Mouse (Mus musculus): Measurements from ENCODE around the gene Zfp131. TPM values are rescaled to one million over a fixed set of nuclear protein-coding genes. Genes with fewer than 3 reads are reported as not detected.

Zfp131 gene
- polyA plus RNA-seq, 1 experiment from 2014 or later = 50.1 TPM

DNA sequence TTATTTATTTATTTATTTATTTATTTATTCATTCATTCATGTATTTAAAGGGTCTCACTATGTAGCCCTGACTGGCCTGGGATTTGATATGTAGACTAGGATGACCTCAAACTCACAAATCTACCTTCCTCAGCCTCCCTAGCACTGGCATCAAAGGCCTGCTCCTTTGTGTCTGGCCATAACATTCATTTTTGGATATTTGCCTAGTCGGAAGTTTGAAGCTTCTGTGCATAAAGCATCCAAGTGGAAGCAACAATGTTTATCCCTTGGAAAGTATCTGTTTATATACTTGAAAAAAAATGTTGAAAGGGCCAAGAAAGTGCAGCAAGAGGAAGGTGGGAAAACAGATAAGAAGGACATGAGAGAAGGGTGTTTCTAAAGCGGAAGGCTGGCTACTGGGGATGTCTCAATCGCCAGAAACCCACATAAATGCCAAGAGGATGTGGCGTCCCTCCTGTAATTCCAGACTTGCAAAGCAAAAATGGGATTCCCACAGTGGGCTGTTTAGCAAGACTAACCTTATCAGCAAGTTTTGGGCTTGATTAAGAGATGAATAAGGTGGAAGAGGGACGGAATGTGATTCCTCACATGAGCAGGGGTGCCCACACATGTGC lies 2.2 kb upstream of the Zfp131 start:
- H3K27ac ChIP-seq = no peak overlapping the region
- no peaks in the 10 kb centered on the region for H3K9me3 ChIP-seq
- no peaks in the 10 kb centered on the region for H3K27me3 ChIP-seq
- no peak overlapping the region for H3K9ac ChIP-seq
- 0 out of 2 replicates have a peak, but pooled peaks cover 11% of the 10 kb centered on the region for H3K36me3 ChIP-seq
- H3K4me3 ChIP-seq = no peak overlapping the region
- peaks cover 8% of the 10 kb centered on the region for H3K4me1 ChIP-seq
- ATAC-seq (ENCODE audit: insufficient number of reproducible peaks, insufficient read depth, low FRiP score, low TSS enrichment) = no peak
- WGBS = 83% methylated on average over 5 of the region's 5 CpGs
- no peak overlapping the region for H3K4me2 ChIP-seq (replicated peaks)

DNA sequence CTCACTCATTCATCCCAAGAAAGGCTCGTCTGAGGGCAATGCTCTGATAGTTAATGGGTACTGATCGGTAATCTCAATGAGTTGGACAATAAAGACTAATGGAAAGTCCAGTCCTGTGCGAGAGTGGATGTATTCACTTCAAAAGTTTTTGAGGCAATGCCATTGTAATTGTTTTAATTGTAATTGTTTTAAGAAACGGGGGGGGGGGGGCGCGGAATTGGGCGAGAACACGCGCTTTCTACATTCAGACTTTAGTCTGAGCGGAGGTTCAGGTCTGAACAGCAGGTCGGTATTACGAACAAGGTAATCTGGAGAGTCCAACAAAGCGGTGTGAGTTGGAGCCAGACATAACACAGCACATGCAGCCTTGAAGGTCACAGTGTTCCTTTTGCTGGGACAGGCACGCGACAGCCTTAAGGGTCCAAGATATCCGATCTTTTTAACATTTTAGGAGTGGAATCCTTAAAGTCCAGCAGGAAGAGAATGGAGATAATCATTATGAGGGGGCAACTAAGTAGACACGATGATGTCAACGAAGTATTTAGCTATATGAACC lies 969 bp upstream of the Zfp131 start:
- H3K4me1 ChIP-seq = peaks cover 8% of the 10 kb centered on the region
- H3K36me3 ChIP-seq = peaks cover 21% of the 10 kb centered on the region
- peak overlapping the region; percentile 94 for H3K9ac ChIP-seq
- ATAC-seq (ENCODE audit: insufficient number of reproducible peaks, insufficient read depth, low FRiP score, low TSS enrichment) = no peak
- H3K4me2 ChIP-seq (replicated peaks) = peak overlapping the region; percentile 73
- H3K27me3 ChIP-seq = no peaks in the 10 kb centered on the region
- H3K9me3 ChIP-seq = no peaks in the 10 kb centered on the region
- peak overlapping the region; percentile 80 for H3K4me3 ChIP-seq
- H3K27ac ChIP-seq = peak overlapping the region; percentile 95
- 4% methylated on average over 16 of the region's 18 CpGs for WGBS

DNA sequence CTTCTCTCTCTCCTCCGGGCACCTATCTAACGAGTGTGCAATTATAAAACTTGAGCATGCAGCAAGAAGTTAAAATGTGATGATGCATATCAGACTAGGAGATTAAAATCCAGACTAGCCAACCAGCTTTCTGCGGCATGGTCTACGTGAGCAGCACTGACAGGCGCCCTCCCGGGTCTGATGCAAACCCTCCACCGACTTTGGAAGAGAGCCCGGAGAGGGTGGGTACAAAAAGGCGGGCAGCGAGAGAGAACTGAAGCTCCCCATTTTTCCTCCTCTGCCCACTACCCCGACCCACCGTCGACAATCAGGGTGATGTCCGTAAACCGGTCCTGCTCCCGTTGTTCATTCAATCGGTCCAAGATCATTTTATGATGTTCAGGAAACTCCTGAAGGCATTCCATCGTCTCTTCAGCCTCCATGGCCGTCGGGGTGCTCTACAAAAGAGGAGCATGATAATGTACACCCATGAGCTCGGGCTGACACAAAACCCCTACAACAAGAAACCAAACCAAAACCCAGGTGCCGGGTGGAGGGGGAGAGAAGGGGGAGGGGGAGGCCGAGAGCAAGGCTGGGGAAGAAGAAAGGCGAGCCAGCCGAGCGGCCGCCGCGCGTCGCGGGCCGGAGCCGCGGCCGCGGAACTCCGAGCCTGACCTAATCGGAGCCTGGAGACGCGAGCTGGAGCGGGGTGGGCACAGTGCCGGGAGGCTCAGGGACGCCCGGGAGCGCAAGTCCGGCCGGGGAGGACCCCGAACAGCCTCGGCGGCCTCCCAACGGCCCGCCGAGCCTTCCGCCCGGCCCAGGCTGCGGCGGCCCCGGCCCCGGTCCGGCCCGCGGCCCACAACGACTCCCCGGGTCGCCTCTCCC lies 605 bp downstream of the Zfp131 start:
- peak overlapping the region; percentile 80 for H3K4me3 ChIP-seq
- no peaks in the 10 kb centered on the region for H3K9me3 ChIP-seq
- H3K36me3 ChIP-seq = peaks cover 32% of the 10 kb centered on the region
- peak overlapping the region; percentile 57 for H3K4me2 ChIP-seq (replicated peaks)
- peak overlapping the region; percentile 95 for H3K27ac ChIP-seq
- H3K27me3 ChIP-seq = no peaks in the 10 kb centered on the region
- 2% methylated on average over 42 of the region's 66 CpGs for WGBS
- H3K4me1 ChIP-seq = peaks cover 8% of the 10 kb centered on the region
- peak overlapping the region; percentile 94 for H3K9ac ChIP-seq
- ATAC-seq (ENCODE audit: insufficient number of reproducible peaks, insufficient read depth, low FRiP score, low TSS enrichment) = peak; percentile 62

DNA sequence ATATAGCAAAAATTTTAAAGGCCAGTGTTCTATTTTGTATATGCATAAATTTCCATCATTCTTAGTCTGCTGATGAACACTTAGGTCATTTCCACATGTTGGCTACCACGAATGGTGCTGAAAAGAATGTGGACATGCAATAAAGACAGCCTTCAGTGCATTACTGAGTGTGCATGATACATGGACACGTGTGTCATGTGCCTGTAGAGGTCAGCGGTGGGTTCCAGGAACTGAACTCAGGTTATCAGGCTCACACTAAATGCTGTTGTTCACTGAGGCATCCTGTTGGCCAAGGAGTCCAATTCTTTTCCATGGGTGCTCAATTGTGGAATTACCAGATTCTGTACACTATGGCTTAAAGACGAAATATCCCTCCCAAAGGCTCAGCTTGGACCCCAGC lies 7.1 kb downstream of the Zfp131 start:
- H3K27ac ChIP-seq = no peak overlapping the region
- WGBS = 87% methylated on average over 4 of the region's 4 CpGs
- peaks cover 64% of the 10 kb centered on the region for H3K36me3 ChIP-seq
- no peaks in the 10 kb centered on the region for H3K27me3 ChIP-seq
- no peak overlapping the region for H3K4me2 ChIP-seq (replicated peaks)
- no peak for ATAC-seq (ENCODE audit: insufficient number of reproducible peaks, insufficient read depth, low FRiP score, low TSS enrichment)
- H3K9me3 ChIP-seq = no peaks in the 10 kb centered on the region
- H3K4me1 ChIP-seq = no peaks in the 10 kb centered on the region
- no peak overlapping the region for H3K4me3 ChIP-seq
- H3K9ac ChIP-seq = no peak overlapping the region

DNA sequence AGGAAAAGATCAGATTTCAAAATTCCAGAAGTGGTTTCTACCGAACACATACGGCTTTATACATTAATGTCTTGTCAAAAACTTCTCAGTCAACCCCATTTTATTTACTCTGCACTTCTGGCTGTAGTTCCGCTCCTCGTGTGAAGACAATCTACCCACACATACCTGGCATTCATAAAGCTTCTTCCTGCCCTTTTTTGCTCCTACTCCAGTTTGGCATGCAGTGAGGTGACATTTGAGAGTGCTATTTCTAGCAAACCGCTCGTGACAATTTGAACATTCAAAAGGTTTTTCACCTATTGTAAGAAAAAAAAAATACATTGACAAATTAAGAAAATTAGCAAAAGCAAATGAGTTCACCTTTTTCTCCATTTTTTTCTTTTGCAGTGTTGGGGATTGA lies 22.1 kb downstream of the Zfp131 start:
- Histone ChIP-seq H3K4me2 (replicated peaks) (no peak overlapping the region), H3K27me3 (no peaks in the 10 kb centered on the region), H3K27ac (no peak overlapping the region), H3K9me3 (no peaks in the 10 kb centered on the region), H3K36me3 (peaks cover 76% of the 10 kb centered on the region), H3K4me1 (no peaks in the 10 kb centered on the region), H3K4me3 (no peak overlapping the region), H3K9ac (no peak overlapping the region)
- 71% methylated on average over 6 of the region's 6 CpGs for WGBS
- no peak for ATAC-seq (ENCODE audit: insufficient number of reproducible peaks, insufficient read depth, low FRiP score, low TSS enrichment)

DNA sequence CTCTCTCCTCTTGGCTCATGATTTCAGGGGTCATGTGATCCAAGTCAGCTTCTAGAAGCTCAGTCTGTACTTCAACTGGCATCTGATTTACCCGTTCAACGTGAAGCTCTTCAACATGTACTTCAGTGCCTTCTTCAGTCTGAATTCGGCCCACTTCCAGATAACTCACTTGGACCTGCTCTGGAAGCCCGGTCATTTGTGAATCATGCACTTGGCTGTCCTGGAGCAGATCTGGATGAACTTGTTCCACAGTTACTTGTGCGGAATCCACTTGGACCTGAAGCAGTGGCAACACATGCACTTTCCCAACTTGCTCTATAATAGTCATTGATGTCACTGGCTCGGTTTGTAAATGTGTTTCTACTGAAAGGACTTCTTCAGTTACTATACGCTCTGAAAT lies 24.2 kb downstream of the Zfp131 start:
- ATAC-seq (ENCODE audit: insufficient number of reproducible peaks, insufficient read depth, low FRiP score, low TSS enrichment) = no peak

DNA sequence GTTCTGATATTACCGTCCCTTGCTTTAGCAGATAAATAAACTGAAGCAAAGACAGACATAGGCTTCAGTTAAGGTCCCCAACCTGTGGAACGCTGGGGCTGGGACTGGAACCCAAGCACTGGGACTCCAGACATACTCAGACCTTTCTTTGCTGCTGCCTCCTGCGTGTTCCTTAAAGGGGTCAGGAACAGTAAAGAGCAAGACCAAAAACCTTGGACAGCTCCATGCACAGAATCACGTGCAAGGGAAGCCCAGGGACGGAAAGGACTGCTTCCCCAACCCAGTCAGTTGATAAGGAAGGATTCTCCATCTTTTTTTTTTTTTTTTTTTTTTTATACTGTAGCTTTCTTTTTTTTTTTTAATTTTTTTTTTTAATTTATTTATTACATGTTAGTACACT lies 33.9 kb downstream of the Zfp131 start:
- no peaks in the 10 kb centered on the region for H3K27me3 ChIP-seq
- H3K9ac ChIP-seq = no peak overlapping the region
- H3K4me3 ChIP-seq = no peak overlapping the region
- WGBS = 23% methylated on average over 5 of the region's 5 CpGs
- H3K27ac ChIP-seq = no peak overlapping the region
- H3K36me3 ChIP-seq = peaks cover 15% of the 10 kb centered on the region; the same call in 1 of the 2 replicates
- H3K9me3 ChIP-seq = no peaks in the 10 kb centered on the region
- H3K4me1 ChIP-seq = peaks cover 7% of the 10 kb centered on the region
- no peak for ATAC-seq (ENCODE audit: insufficient number of reproducible peaks, insufficient read depth, low FRiP score, low TSS enrichment)
- H3K4me2 ChIP-seq (replicated peaks) = no peak overlapping the region

More for the DNA sequence above, 24.2 kb downstream of the Zfp131 start:
- 92% methylated on average over 7 of the region's 7 CpGs for WGBS
- H3K27ac ChIP-seq = no peak overlapping the region
- no peak overlapping the region for H3K9ac ChIP-seq
- no peak overlapping the region for H3K4me3 ChIP-seq
- peaks cover 63% of the 10 kb centered on the region for H3K36me3 ChIP-seq
- no peaks in the 10 kb centered on the region for H3K9me3 ChIP-seq
- H3K4me2 ChIP-seq (replicated peaks) = no peak overlapping the region
- H3K27me3 ChIP-seq = no peaks in the 10 kb centered on the region
- H3K4me1 ChIP-seq = no peaks in the 10 kb centered on the region

DNA sequence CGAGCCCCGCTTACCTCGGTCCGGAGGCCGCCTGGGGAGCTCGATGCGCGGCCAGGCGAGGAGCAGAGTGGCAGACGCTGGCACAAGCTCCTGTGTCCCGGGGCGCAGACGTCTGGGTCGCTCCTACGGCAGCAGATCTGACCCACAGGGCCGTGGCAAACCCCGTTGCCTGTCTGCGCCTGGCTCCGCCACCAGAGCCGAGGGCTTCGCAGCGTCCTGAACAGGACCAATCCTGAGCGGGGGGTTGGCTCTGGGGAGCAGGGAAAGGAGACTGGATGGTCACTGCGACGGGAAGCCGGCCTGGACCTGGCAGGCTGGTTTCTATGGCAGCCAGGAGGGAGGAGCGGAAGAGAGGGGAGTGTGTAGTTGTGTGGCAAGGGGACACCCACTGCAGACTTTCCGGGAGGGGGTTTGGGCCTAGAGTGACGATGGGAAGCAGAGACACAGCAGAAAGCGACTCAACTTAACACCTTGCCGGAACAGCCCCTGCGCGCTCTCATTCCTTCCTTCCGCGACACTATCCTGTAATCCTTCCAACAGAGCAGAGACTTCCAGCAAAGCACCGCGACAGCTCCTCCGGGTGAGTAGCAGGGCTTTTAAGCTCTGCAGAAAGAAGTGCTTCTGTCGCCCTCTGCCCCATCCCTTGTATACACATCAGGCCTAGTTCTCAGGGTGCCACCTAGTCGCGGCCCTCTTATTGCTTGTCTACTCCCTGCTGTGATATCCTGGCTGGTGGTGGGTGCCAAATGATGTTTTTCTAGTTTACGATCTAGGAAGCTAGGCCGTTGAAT lies 34.8 kb downstream of the Zfp131 start, which contains the start of gene Nim1k:
Nim1k (minus strand) TSS at position 202 of the 791 bp plus-strand sequence.
- ATAC-seq (ENCODE audit: insufficient number of reproducible peaks, insufficient read depth, low FRiP score, low TSS enrichment) = peak; percentile 92
- Histone ChIP-seq H3K36me3 (peaks cover 7% of the 10 kb centered on the region; the same call in 1 of the 2 replicates), H3K4me3 (peak within 1 kb of the TSS; percentile 56), H3K9me3 (no peaks in the 10 kb centered on the region), H3K9ac (peak within 1 kb of the TSS; percentile 63), H3K27ac (no peak within 1 kb of the TSS), H3K27me3 (no peaks in the 10 kb centered on the region), H3K4me2 (replicated peaks) (peak within 1 kb of the TSS; percentile 97), H3K4me1 (peaks cover 7% of the 10 kb centered on the region)
- WGBS = 1% methylated on average over 43 of the region's 43 CpGs

DNA sequence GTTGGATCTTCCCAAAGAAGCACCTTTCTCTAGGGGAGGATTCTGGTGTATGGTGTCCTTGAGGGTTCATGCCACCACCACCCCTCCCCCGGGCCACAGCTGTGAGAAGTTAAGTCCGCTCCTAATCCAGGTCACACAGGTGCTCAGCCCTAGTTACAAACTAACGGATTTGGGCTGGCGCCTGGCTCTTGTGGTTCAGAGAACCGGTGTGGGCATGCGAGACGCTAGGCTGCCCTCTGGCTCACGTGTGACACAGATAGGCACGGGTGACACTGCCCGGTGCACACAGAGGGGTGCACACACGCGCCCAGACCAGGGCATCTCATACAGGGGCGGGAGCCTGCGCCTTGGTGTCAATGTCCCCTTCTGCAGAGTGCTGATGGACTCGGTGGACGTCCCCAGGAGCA lies 35.5 kb downstream of the Zfp131 start:
- H3K27ac ChIP-seq = no peak overlapping the region
- no peaks in the 10 kb centered on the region for H3K27me3 ChIP-seq
- H3K4me3 ChIP-seq = peak overlapping the region; percentile 56
- under 1% methylated on average over 16 of the region's 16 CpGs for WGBS
- H3K9me3 ChIP-seq = no peaks in the 10 kb centered on the region
- peaks cover 6% of the 10 kb centered on the region; the same call in 1 of the 2 replicates for H3K36me3 ChIP-seq
- H3K9ac ChIP-seq = peak overlapping the region; percentile 63
- H3K4me2 ChIP-seq (replicated peaks) = peak overlapping the region; percentile 97
- ATAC-seq (ENCODE audit: insufficient number of reproducible peaks, insufficient read depth, low FRiP score, low TSS enrichment) = peak; percentile 49; the same call in 1 of the 2 replicates
- peaks cover 7% of the 10 kb centered on the region for H3K4me1 ChIP-seq

DNA sequence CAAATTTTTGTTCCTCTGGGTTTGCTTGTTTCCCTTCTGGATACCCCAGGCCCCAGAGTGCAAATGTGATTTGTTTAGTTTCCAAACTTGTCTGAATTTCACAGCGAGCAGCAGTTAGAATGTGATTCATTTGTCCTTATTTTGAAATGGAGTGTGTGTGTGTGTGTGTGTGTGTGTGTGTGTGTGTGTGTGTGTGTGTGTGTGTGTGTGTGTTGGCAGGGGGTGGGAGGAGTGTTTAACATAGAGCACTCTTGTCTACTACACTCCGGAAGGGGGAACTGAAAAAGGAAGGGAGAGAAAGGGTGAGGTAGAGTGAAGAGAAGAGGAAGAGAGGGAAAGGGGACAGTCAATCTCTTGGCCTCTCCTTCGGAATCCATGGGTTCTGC lies 36.1 kb downstream of the Zfp131 start:
- WGBS = 34% methylated on average over 3 of the region's 3 CpGs
- peaks cover 3% of the 10 kb centered on the region; the same call in 1 of the 2 replicates for H3K36me3 ChIP-seq
- H3K9me3 ChIP-seq = no peaks in the 10 kb centered on the region
- peak overlapping the region; percentile 97 for H3K4me2 ChIP-seq (replicated peaks)
- no peaks in the 10 kb centered on the region for H3K27me3 ChIP-seq
- H3K9ac ChIP-seq = no peak overlapping the region
- H3K4me1 ChIP-seq = peaks cover 7% of the 10 kb centered on the region
- 0 out of 2 replicates have a peak overlapping the region, but pooled peaks have one; percentile 56 for H3K4me3 ChIP-seq
- H3K27ac ChIP-seq = no peak overlapping the region
- ATAC-seq (ENCODE audit: insufficient number of reproducible peaks, insufficient read depth, low FRiP score, low TSS enrichment) = no peak

Data from embryonic facial prominence, embryonic 12.5 days (tissue).